Mouse (Mus musculus) heart, embryonic 14.5 days (tissue): Measurements from ENCODE around the gene Rnf216. TPM values are rescaled to one million over a fixed set of nuclear protein-coding genes. Genes with fewer than 3 reads are reported as not detected.

Source experiments
- ATAC-seq: fragments of 200-750 bp; cut with Nextera tagmentation; 2 replicates; pipeline ENCODE4 v1.8.0; 2017; ENCODE audit warnings: low read depth, moderate TSS enrichment; ENCODE audit not compliant: insufficient number of reproducible peaks, insufficient read depth, low FRiP score
- H3K27ac ChIP-seq, 2 experiments: fragments of 200-500 bp in 1 of 2; fragments of 300-500 bp in 1 of 2; sonication (generic) in 1 of 2; replicated peaks in 1 of 2; 2 replicates each; pipeline ENCODE4 v1.5.1; 2012 to 2014; ENCODE audit warnings: low read depth in 2 of 2, low read length in 2 of 2, control low read depth in 1 of 2, mild to moderate bottlenecking in 1 of 2, mixed read lengths in 1 of 2; ENCODE audit not compliant: control insufficient read depth in 1 of 2, insufficient read depth in 1 of 2
- H3K27me3 ChIP-seq: fragments of 300-500 bp; sonication (generic); 2 replicates; pipeline ENCODE4 v1.6.1; 2014; ENCODE audit warnings: mild to moderate bottlenecking, low read length, control low read depth; ENCODE audit not compliant: control insufficient read depth, insufficient read depth
- H3K36me3 ChIP-seq: fragments of 300-500 bp; sonication (generic); 2 replicates; pipeline ENCODE4 v1.6.1; 2014; ENCODE audit warnings: mild to moderate bottlenecking, control low read depth, low read length, mixed read lengths; ENCODE audit not compliant: control insufficient read depth, insufficient read depth
- H3K4me1 ChIP-seq, 2 experiments: fragments of 200-500 bp in 1 of 2; fragments of 300-500 bp in 1 of 2; sonication (generic) in 1 of 2; 2 replicates each; pipeline ENCODE4 v1.6.1; 2012 to 2014; ENCODE audit warnings: low read length in 2 of 2, control low read depth in 1 of 2, mixed read lengths in 1 of 2; ENCODE audit not compliant: control insufficient read depth in 2 of 2, insufficient read depth in 2 of 2
- H3K4me2 ChIP-seq: fragments of 300-500 bp; sonication (generic); 2 replicates; pipeline ENCODE4 v1.6.1; 2014; ENCODE audit warnings: mild to moderate bottlenecking, low read length
- H3K4me3 ChIP-seq, 2 experiments: fragments of 200-500 bp in 1 of 2; fragments of 300-500 bp in 1 of 2; sonication (generic) in 1 of 2; 2 replicates each; pipeline ENCODE4 v1.5.1; 2012 to 2014; ENCODE audit warnings: low read length in 2 of 2, mild to moderate bottlenecking in 2 of 2, control low read depth in 1 of 2, low read depth in 1 of 2, moderate library complexity in 1 of 2; ENCODE audit not compliant: control insufficient read depth in 1 of 2, insufficient read depth in 1 of 2
- H3K9ac ChIP-seq: fragments of 300-500 bp; sonication (generic); 2 replicates; pipeline ENCODE4 v1.6.1; 2014; ENCODE audit warnings: mild to moderate bottlenecking, low read length
- H3K9me3 ChIP-seq: fragments of 300-500 bp; sonication (generic); 2 replicates; pipeline ENCODE4 v1.6.1; 2016; ENCODE audit warnings: low read length, control low read depth; ENCODE audit not compliant: control insufficient read depth
- WGBS: fragments of 180-500 bp; shearing (Covaris S2); extraction: QIAGEN DNeasy Blood & Tissue Kit; methylation state at CpG from one replicate; pipeline ENCODE4 v1.1.7; 2014; 5-methylcytosine and 5-hydroxymethylcytosine counted together
- polyA plus RNA-seq: library from polyadenylated mRNA; unstranded; fragments of >200 nt; fragmentation: Nextera tagmentation; extraction: Ambion mirVana; gene quantifications from 2 replicates; pipeline ENCODE4 v1.2.1, GENCODE M21; 2014

The Rnf216 gene
- polyA plus RNA-seq, 1 experiment from 2014 or later = 26.5 TPM

GRCm38 (mm10) chr5:143022956-143023355, 89.8 kb downstream of the Rnf216 start:
- Histone ChIP-seq H3K4me2 (no peak overlapping the region), H3K27me3 (no peaks in the 10 kb centered on the region), H3K9ac (no peak overlapping the region), H3K9me3 (no peaks in the 10 kb centered on the region), H3K4me1 (peaks cover 4 to 9% of the 10 kb centered on the region in 2 experiments; a peak in 3 of 4 replicates), H3K4me3 (no peak overlapping the region), H3K27ac (no peak overlapping the region), H3K36me3 (peaks cover 54% of the 10 kb centered on the region)
- WGBS = 89% methylated on average over 1 of the region's 1 CpGs
- no peak for ATAC-seq

- Histone ChIP-seq H3K4me3 (no peak overlapping the region), H3K4me1 (peaks cover 0 to 7% of the 10 kb centered on the region in 2 experiments; a peak in 1 of 4 replicates), H3K9ac (no peak overlapping the region), H3K27ac (peak overlapping the region; percentile 49 to 66; a peak in 2 of 4 replicates), H3K9me3 (no peaks in the 10 kb centered on the region), H3K4me2 (no peak overlapping the region), H3K36me3 (peaks cover 54% of the 10 kb centered on the region), H3K27me3 (no peaks in the 10 kb centered on the region)
- 0 out of 2 replicates have a peak, but pooled peaks have one; percentile 9 for ATAC-seq
- 75% methylated on average over 5 of the region's 5 CpGs for WGBS
Observed at GRCm38 (mm10) chr5:143017401-143017800, 95.4 kb downstream of the Rnf216 start.

- no peak for ATAC-seq
- 87% methylated on average over 10 of the region's 11 CpGs for WGBS
- no peaks in the 10 kb centered on the region for H3K9me3 ChIP-seq
- no peak overlapping the region for H3K9ac ChIP-seq
- peaks cover 46% of the 10 kb centered on the region for H3K36me3 ChIP-seq
- H3K4me3 ChIP-seq = no peak overlapping the region
- no peak overlapping the region for H3K27ac ChIP-seq
- no peak overlapping the region for H3K4me2 ChIP-seq
- H3K27me3 ChIP-seq = no peaks in the 10 kb centered on the region
- H3K4me1 ChIP-seq = no peaks in the 10 kb centered on the region
Observed at GRCm38 (mm10) chr5:143009383-143009782, 103.4 kb downstream of the Rnf216 start.

- Histone ChIP-seq H3K4me3 (no peak overlapping the region), H3K9me3 (no peaks in the 10 kb centered on the region), H3K4me1 (peaks cover 22 to 24% of the 10 kb centered on the region in 2 experiments), H3K9ac (peak overlapping the region; percentile 59), H3K27ac (peak overlapping the region; percentile 89 to 90), H3K27me3 (no peaks in the 10 kb centered on the region), H3K4me2 (peak overlapping the region; percentile 26; the same call in 1 of the 2 replicates), H3K36me3 (0 out of 2 replicates have a peak, but pooled peaks cover 7% of the 10 kb centered on the region)
- 50% methylated on average over 9 of the region's 9 CpGs for WGBS
- peak; percentile 74 for ATAC-seq
Observed at GRCm38 (mm10) chr5:143000654-143001500, 111.9 kb downstream of the Rnf216 start.

DNA sequence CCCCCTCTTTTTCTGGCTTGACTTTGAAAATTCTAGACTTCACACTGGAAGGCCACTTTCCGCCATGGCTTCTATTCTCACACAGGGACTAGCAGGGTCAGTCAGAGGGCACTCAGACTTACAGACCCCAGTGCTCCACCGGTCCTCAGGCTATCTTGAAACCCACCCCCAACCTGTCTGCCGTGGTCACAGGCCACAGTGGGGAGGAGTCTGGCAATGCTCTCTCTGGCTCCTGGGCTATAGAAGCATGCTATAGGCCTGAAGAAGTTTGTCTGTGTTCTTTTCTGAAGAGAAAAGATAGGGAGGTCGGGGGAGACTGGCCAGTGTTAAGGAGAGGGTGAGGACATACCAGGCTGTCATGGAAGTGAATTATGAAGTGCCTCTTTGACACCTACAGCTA, 112.7 kb downstream of the Rnf216 start:
- Histone ChIP-seq H3K9ac (peak overlapping the region; percentile 59), H3K27me3 (no peaks in the 10 kb centered on the region), H3K9me3 (no peaks in the 10 kb centered on the region), H3K36me3 (0 out of 2 replicates have a peak, but pooled peaks cover 7% of the 10 kb centered on the region), H3K4me1 (peaks cover 22 to 24% of the 10 kb centered on the region in 2 experiments), H3K27ac (peak overlapping the region; percentile 89 to 90), H3K4me2 (no peak overlapping the region), H3K4me3 (no peak overlapping the region)
- no peak for ATAC-seq
- 25% methylated on average over 4 of the region's 4 CpGs for WGBS

DNA sequence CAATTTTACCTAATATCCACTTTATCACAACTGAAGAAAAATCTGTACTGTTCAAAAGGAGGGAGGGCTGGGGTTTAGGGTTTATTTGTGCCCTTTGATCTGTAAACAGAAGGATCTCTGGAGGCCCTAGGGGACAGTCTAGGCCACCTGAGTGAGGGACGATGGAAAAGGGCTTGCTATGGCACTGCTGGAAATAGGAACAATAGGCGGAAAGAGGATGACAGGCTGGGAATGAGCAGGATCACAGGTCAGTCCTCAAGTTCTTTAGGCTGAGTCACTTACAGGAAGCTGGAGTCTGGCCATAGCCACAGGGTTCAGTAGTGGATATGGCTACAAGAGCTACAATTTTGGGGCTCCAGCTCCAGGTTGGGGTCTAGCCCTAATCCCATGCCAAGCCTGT, 114.6 kb downstream of the Rnf216 start:
- peak overlapping the region; percentile 52 to 58 for H3K27ac ChIP-seq
- peak; percentile 58 for ATAC-seq
- no peaks in the 10 kb centered on the region for H3K9me3 ChIP-seq
- H3K4me3 ChIP-seq = no peak overlapping the region
- H3K9ac ChIP-seq = no peak overlapping the region
- WGBS = 41% methylated on average over 2 of the region's 2 CpGs
- H3K36me3 ChIP-seq = peaks cover 14% of the 10 kb centered on the region
- no peak overlapping the region for H3K4me2 ChIP-seq
- no peaks in the 10 kb centered on the region for H3K27me3 ChIP-seq
- H3K4me1 ChIP-seq = peaks cover 22 to 24% of the 10 kb centered on the region in 2 experiments

GRCm38 (mm10) chr5:142997526-142997925, 115.3 kb downstream of the Rnf216 start:
- Histone ChIP-seq H3K27ac (peak overlapping the region; percentile 52 to 58), H3K27me3 (no peaks in the 10 kb centered on the region), H3K4me1 (peaks cover 22 to 24% of the 10 kb centered on the region in 2 experiments), H3K4me3 (no peak overlapping the region), H3K4me2 (no peak overlapping the region), H3K36me3 (peaks cover 18% of the 10 kb centered on the region), H3K9me3 (no peaks in the 10 kb centered on the region), H3K9ac (no peak overlapping the region)
- ATAC-seq = no peak
- WGBS = 63% methylated on average over 9 of the region's 9 CpGs
